Mouse (Mus musculus): ENCODE results near the gene Rbfox1.

- TF ChIP-seq CTCF (IDR thresholded peaks at IDR 0.05; ENCODE audit: low read depth, low read length) (no peak), POLR2A (IDR thresholded peaks at IDR 0.05; ENCODE audit: extremely low read depth, insufficient read depth, low read length) (no peak)
Measured at GRCm38 (mm10) chr16:7419655-7420281, 1534.6 kb downstream of the Rbfox1 start.
